Mouse (Mus musculus): ENCODE data around the gene Hnrnpa1. TPM values are rescaled to one million over a fixed set of nuclear protein-coding genes. Genes with fewer than 3 reads are reported as not detected.
"Not testable (repeated sequence)": the region's sequence is repeated elsewhere in the genome, so short reads cannot be mapped to it uniquely, and the experiment has no call there.

The Hnrnpa1 gene
- polyA plus RNA-seq, 2 experiments from 2014 or later = 322 to 361 TPM

DNA sequence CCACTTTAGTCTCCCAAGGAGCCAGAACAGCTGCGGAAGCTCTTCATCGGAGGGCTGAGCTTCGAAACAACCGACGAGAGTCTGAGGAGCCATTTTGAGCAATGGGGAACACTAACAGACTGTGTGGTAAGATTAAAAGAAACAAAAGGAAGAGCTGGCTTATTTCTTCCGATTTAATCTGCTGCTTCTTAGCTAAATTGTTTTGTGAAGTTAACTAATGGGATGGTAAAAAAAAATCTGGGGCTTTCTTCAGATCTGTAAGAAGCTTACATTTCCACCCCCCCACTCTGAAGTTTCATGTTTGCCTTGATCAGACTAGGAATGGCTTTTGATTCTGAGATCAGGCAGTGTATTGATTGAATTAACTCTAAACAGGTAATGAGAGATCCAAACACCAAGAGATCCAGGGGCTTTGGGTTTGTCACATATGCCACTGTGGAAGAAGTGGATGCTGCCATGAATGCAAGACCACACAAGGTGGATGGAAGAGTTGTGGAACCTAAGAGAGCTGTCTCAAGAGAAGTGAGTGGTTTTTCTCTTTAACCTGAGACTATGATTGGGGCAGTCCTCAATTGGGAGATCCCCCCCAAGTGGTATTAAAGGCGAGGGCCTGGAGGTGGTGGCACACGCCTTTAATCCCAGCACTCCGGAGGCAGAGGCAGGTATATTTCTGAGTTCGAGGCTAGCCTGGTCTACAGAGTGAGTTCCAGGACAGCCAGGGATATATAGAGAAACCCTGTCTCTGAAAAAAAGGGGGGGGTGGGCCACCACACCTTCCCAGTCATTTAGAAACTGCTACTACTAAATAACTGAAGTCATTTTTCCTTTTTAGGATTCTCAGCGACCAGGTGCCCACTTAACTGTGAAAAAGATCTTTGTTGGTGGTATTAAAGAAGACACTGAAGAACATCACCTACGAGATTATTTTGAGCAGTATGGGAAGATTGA lies 1.1 kb downstream of the Hnrnpa1 start:
- ATAC-seq = not testable (repeated sequence)

DNA sequence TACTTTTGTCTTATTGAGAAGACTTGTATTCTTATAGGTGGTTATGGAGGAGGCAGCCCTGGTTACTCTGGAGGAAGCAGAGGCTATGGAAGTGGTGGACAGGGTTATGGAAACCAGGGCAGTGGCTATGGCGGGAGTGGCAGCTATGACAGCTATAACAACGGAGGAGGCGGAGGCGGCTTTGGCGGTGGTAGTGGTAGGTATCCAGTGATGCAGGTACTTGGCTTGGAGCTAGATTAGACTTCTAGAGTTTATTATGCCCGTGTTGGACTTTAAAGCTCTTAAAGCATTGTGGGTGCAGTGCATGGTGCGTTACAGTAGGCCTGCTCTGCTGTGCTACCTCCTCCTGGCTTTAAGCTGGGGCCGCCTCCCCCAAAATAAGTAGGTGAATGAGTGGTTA lies 2.7 kb downstream of the Hnrnpa1 start:
- no peak for ATAC-seq

DNA sequence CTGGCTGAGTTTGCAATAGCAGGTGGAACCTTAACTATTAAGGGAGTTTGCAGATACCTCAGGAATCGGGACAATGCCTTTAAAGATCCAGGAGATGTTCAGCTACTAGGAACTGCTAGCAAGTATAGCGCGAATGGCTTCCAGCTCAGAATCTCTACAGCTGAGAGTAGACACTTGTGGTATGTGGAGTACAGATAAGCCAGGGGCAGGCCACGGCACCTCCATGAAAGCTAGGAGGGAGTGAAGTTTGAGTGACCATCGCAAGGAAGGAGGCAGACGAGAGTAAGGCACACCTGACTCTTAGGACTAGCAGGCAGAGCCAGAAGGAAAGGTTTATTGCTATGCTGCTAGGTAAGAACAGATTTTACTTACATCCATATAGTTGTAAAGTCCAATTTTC lies 5.4 kb downstream of the Hnrnpa1 start:
- no peak for ATAC-seq

DNA sequence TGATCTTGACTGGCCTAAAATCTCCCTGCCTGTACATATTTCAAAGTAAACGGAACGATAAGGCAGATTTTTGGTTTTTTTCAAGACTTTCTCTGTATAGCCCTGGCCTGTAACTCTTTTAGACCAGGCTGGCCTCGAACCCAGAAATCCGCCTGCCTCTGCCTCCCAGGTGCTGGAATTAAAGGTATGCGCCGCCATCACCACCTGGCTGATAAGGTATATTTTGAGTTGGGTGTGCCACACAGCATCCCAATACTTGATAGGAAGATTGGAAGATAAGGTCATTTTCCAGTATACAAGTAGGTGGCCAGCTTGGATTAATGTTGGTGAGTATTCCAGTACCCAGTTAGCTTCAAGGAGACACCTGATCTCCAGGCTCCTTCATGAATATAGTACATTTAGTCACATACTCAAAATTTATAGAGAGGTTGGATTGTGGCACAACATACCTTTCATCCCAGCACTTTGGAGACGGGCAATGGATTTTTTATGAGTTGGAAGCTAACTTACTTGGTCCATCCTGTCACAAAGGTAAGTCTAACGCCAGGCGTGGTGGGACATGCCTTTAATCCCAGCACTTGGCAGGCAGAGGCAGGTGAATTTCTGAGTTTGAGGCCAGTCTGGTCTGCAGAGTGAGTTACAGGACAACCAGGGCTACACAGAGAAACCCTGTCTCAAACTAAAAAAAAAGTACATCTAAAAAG lies 7.0 kb downstream of the Hnrnpa1 start:
- no peak for ATAC-seq

DNA sequence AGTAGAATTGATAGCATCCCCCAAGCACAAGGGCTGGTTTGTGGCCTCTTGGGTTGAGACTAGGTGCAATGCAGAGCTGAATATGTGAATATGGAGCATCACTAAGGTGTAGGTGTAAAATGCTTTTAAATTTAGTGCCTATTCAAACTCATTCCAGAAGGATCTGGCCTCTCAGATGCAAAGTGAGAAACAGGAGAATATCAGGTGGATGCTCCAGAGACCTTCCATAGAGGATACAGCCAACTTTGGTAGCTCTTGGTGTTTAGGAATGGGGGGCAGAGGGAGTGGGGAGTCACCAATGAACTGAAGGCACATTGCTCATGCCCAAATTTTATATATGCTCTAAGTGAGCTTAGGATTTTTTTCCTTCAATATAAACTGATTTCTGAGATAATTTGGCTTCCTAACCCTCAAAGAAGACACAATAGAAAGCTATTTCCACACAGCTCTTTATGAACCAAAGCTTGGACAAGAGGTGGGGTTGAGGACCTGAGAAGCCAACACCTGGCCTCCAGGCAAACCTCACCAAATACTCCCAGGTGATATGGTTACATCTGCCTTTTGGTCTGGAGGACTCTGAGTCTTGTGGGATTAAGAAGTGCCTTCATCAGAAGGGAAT lies 7.7 kb downstream of the Hnrnpa1 start:
- no peak for ATAC-seq

DNA sequence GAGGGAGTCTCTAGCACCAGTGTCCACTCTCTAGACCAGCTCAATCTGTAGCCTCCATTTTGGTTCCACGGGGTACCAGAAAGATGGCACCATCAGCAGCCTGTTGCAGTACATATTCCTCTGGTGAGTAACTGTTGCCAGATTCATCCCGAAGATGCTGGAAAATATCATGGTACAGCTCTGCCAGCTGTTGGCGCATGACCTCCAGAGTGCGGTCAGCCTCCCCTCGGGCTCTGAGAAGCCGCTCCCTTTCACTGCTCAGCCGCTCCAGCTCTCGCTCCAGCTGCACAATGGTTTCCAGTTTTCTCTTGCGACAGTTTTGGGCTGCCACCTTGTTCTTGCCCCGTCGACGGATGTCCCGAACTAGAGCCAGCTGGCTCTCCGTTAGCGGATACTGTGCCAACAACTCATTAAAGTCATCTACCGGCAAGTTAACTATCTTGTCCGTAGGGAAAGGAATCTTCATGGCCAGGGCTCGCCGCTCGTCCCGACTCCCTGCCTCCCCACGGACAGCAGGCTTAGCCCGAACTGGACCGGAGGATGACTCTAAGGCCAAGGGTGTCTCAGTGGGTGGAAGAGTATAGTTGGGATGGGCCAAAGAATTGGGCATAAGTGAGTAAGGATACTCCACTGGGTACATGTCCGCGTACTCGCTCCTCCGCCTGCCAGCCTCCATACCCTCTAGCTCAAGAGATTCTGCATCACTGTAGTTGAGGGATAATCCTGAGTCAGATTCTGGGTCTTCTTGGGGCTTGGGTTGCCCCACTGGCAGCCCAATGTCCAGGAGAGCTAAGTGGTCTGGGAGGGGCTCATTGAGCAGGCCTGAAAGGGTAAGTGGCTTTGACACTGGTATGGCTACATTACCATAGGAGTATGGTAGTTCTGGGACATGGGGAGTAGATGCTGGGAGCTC lies 8.4 kb downstream of the Hnrnpa1 start:
- ATAC-seq = no peak

DNA sequence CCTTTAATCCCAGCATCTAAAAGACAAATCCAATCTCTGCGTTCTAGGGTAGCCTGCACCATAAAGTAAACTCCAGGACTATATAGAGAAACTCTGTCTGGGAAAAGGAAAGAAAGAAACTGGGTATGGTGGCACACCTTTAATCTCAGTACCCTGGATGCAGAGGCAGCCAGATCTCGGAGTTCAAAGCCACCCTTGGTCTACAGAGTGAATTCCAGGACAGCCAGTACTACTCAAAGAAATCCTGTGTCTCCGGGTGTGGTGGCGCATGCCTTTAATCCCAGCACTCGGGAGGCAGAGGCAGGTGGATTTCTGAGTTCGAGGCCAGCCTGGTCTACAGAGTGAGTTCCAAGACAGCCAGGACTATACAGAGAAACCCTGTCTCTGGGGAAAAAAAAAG lies 9.3 kb downstream of the Hnrnpa1 start:
- not testable (repeated sequence) for ATAC-seq

DNA sequence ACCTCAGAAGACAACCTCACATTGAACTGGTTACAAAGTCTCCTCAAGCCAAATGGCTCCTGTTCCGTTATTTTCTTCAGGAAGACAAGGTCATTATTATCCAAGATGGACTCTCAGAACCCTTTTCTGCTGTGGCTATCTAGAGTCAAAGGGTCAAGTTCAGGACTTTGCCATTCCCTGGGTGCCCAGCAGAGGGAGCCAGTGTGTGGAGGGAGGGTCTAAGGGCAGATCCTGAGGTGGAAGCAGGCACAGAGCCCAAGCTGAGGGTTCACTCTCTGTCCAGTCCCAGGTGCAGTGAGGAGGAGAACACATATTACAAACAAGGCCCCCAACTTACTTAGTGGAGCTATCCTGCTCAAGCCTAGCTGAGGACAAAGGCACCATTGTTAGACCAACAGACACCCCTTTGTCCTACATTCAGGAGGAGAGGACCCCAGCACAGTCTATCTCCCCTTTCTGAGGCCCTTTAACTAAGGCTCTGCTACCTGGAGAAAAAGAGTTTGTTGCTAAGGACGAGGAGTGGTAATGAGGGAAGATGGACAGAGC lies 10.0 kb downstream of the Hnrnpa1 start:
- ATAC-seq = peak; percentile 39

DNA sequence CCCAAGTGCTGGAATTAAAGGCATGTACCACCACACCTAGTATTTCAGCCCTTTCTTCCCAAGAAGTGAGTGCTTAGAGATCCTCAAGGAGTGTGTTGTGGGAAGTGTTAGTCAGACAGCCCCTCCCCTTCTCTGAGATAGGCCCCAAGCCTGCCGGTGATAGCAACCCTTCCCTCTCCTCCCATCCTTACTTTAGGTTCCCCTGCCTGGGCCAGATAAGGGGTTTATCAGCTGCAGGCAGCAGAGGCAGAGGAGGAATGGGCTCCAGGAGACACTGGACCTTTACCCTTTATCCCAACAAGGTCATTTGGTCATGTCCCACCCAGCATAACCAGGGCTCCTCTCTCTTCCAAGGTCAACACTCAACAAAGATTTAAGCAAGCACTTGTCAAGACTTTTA lies 11.4 kb downstream of the Hnrnpa1 start:
- ATAC-seq = no peak

DNA sequence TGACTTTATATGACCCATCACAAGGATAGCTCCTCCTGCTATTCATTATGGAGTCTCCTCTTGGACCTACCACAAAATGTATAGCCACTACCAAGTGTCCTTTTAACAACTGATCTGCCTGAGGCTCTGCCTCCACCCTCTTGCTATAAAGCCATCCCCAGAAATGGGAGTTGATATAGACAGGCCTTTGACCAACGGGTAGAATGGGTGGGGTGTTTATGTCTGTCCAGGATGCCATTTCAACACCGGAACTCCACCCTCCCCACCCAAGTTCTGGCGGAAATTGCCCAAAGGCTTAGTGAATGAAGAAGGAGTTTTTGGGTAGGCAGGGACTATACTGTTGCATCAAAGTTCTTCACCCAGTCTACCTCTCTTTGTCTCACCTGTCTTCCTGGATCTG lies 12.4 kb downstream of the Hnrnpa1 start:
- no peak for ATAC-seq

DNA sequence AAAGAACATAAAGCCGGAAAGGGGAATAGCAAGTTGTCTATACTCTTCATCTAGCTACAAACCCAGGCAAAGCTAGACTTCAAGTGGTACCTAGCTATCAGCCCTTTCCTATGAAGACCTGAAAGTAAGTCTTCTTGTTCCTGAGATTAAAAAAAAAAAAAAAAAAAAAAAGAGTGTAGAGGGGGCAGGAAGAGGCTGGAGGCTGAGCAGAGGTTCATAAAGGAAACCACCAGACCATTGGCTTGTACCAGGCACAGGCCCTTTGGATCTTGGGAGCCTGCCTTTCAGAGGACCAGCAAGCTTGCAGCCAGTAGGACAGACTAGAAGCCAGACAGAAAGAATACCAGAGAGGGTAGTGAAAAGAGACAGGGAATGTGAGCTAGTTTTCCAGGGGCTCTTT lies 13.1 kb downstream of the Hnrnpa1 start:
- no peak for ATAC-seq

DNA sequence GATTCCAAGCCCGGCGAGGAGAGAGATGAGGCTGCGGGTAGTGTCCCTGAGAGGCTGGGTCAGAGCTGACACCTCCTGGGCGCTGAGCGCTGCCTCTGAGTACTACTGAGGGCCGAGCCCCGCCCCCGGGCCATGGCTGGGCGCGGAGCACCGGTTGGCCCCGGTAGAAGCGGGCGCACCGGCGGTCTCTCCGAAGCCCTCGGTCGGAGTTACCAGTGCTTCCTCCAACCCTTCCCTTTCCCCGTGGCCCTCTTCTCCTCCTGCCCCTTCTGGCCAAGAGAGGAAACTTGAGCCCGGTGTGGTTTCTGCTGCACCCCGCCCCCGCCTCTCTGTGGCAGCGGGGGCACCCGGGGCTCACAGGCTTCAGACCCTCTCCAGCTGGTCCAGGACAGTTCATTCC lies 14.9 kb downstream of the Hnrnpa1 start:
- ATAC-seq = peak; percentile 26

DNA sequence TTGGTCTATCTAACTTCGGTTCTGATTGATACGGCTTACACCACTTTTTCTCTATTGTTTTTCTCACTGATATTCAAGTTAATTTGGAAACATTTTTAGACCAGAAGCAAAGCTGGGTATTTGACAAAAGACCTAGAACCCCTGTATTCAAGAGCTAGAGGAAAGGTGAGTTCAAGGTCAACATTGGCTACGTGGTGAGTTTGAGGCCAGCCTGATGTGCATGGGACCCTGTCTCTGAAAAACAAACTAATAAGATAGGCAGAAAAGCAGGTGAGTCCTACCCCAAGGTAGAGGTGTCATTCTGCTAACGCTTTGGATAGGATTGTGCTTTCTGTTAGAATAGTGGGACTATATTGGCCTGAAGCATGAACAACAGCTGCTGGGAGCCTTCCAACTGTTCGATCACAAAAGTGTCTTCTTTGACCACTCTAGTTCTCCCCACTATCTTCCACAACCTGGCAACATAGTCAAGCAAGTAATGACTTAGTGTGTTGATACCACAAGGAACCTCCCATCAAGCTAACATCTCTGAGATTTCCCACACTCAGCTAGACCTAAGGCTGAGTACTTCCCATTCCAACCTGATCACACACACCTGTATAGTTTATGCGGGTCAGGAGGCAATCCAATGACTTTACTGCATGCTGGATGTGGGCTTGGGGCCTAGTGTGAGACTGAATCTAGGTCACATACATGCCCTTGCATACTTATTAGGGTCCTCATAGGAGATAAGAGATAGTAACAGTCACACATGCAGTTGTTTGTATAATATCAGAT lies 16.2 kb downstream of the Hnrnpa1 start:
- no peak for ATAC-seq

DNA sequence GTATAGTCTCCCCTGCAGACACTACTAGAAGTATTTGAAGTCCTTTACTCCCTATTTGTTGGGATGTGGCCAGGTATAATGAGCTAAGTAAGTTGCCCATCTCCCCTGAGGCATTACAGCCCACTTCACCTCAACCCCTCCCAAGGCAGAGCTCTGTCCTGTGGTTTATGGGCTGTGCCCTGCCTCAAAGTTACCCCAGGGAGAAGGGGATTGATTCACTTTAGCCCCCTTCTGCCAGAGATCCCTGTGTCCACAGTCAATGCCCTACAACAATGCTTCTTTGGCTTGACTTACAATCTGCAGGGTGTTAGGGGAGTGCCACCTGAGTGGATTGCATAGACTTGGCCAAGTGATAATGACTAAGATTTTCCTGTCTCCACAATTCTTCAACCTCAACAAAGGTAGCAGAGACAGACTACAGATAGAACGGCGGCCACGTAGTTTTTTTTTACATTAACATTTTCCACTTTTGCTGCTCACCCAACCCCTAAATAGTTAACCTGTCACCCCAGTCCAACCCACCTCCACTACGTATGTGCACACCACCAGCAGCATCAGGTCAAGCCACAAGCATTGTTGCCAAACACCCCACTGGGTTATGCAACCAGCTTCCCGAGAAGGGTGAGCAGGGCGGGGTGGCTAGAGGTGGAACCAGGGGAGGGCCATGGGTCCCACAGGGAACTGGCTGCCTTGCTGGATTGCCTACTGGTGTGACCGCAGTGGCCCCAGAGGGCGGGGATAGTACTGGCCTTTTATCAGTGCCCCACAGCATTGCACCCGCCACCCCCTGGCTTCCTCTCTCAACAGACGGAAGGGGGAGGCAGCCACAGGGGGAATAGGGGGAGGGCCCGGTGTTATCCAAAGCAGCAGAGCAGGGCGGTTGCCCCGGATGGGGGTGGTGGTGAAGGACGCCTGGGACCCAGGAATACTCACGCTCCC lies 17.8 kb downstream of the Hnrnpa1 start, which contains the start of gene Nfe2:
Gene Nfe2, minus strand, starts transcription at position 614 of the 939 bp plus-strand sequence.
- ATAC-seq = peak; percentile 85

DNA sequence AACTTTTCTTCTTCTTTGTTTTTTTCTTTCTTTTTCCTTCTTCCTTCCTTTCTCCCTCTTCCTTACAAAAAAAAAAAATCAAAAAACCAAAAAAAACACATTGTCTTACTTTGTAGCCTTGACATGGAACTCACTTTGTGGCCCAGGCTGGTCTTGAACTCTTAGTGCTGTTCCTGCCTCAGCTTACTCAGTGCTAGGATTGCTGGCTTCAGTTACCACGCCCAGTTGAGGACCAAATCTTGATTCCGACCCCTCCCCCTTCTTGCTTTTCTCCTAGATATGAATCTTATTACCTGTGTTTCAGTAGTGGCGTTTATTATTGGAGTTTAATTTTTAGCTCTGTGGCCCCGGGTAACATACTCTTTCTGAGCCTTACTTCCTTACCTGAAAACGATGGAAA lies 18.9 kb downstream of the Hnrnpa1 start:
- ATAC-seq = no peak

DNA sequence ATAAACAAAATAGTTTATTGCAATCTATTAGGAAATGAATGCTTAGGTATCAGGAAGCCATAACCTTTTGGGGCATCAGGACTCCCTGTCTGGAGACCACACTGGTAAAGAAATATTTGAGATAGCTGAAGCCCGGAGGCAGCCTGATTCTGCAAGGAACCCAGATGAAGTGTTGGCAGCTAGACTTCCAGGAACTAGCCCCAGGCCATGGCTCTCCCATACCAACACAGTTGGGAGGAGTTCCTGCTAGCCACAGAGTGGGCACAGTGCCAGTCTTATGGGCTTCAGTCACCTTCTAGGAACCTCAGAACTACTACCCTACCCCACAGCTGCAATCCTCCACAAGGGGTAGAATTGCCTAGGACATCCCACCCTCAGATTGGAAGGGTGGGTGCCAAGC lies 19.8 kb downstream of the Hnrnpa1 start:
- no peak for ATAC-seq

DNA sequence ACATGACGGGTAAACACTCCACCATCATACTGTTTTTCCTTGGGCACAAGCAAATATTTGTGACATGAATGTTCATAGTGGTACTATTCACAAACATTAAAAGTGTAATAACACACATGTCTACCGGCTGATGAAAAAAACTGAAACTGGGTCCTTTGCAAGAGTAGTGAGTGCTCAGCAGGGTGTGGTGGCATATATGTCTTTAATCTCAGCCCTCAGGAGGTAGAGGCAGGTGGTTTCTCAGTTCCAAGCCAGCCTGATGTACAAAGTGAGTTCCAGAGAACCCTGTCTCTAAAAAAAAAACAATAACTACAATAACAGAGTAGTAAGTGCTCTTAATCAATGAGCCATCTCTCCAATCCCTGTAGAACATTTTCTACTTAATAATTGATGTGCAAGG lies 24.6 kb downstream of the Hnrnpa1 start:
- no peak for ATAC-seq

DNA sequence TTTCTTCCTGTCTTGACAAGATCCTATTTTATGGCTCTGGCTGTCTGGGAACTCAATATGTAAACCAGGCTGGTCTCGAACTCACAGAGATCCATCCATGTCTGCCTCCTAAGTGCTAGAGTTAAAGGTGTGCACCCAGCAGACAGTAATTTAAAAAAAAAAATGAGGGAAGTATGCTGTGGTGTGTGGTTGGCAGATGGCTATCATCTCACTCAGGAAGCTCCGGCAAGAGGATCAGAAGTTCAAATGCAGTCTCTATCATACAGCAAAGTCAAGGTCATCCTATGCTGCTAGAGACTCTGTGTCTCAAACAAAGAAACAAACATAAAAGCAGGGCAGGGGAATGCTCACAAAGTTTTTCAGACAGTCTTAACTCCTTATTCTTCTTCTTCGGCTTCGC lies 28.7 kb downstream of the Hnrnpa1 start:
- no peak for ATAC-seq

DNA sequence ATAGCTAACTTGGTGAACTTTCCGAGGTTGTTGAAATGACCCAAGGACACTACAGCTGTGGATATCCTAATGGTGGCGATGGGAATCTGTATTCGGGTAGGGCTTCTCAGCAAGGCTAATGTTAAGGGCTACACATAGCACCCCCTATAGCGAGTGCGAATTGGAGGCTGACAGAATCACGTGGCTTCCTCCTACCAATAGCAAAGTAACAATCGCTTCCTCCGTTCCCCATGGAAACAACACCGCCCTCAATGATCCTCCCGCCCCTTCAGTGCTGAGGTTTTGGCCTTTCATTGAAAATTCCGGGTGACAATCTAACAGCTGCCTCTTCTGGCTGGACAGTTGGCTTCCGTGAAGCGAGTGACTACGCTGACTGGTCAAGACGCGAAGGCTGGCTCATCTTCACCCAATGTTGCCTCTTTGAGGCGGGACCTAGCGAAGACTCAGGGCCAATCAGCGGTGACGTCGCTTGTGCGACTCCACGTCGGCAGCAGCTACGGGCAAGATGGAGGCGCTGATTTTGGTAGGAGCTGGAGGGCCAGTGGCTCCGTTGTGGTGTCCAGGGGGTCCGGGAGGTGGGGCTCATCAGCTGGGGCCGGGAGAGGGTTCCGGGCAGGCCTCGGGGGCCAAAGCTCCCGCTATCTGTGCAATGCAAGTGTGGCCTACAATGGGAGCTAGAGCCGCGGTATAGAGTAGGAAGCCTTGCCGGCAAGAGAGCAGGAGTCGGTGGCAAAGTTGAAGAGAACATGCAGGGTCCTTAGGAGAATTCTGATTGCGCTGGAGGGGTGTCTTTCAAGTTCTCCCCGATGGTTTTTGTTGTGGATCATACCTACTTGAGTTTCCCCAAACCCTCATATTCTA lies 32.4 kb downstream of the Hnrnpa1 start, which contains the start of gene Copz1:
Gene Copz1, plus strand, starts transcription at position 296 of the 861 bp plus-strand sequence.
- ATAC-seq = peak; percentile 98

Measured in CD4-positive, CD25-positive, alpha-beta regulatory T cell, adult 4 months (primary cell).